Mouse (Mus musculus): Measurements from ENCODE around the gene 1700028P14Rik.
"Not testable (repeated sequence)": the region's sequence is repeated elsewhere in the genome, so short reads cannot be mapped to it uniquely, and the experiment has no call there.

Gene 1700028P14Rik

GRCm38 (mm10) chr19:23652644-23653043 lies at the start of gene 1700028P14Rik:
1700028P14Rik (minus strand) TSS chr19:23652812.
- DNase-seq (ENCODE audit: low spot score): peak; percentile 59

- DNase-seq (ENCODE audit: low spot score): no peak
Measured at GRCm38 (mm10) chr19:23699131-23699530, 46.5 kb upstream of the 1700028P14Rik start.

- DNase-seq (ENCODE audit: low spot score): peak; percentile 7
Measured at GRCm38 (mm10) chr19:23698366-23698765, 45.8 kb upstream of the 1700028P14Rik start.

GRCm38 (mm10) chr19:23697861-23698260 lies 45.2 kb upstream of the 1700028P14Rik start:
- peak; percentile 21 for DNase-seq (ENCODE audit: low spot score)

- peak; percentile 38 for DNase-seq (ENCODE audit: low spot score)
Measured at GRCm38 (mm10) chr19:23694344-23694743, 41.7 kb upstream of the 1700028P14Rik start.

- peak; percentile 6 for DNase-seq (ENCODE audit: low spot score)
Measured at GRCm38 (mm10) chr19:23688421-23688946, 35.9 kb upstream of the 1700028P14Rik start.

- DNase-seq (ENCODE audit: low spot score): peak; percentile 89
Measured at GRCm38 (mm10) chr19:23687296-23688021, 34.8 kb upstream of the 1700028P14Rik start, which contains the start of gene Ptar1. Ptar1 (plus strand) TSS chr19:23687429.

- DNase-seq (ENCODE audit: low spot score): no peak
Measured at GRCm38 (mm10) chr19:23686962-23687295, 34.3 kb upstream of the 1700028P14Rik start.

GRCm38 (mm10) chr19:23675656-23676055 lies 23.0 kb upstream of the 1700028P14Rik start:
- DNase-seq (ENCODE audit: low spot score): not testable (repeated sequence)

GRCm38 (mm10) chr19:23673021-23673420 lies 20.4 kb upstream of the 1700028P14Rik start:
- DNase-seq (ENCODE audit: low spot score): no peak

GRCm38 (mm10) chr19:23668142-23668655 lies 15.6 kb upstream of the 1700028P14Rik start:
- DNase-seq (ENCODE audit: low spot score): no peak

- no peak for DNase-seq (ENCODE audit: low spot score)
Measured at GRCm38 (mm10) chr19:23664083-23664482, 11.5 kb upstream of the 1700028P14Rik start.

- DNase-seq (ENCODE audit: low spot score): no peak
Measured at GRCm38 (mm10) chr19:23658350-23658749, 5.7 kb upstream of the 1700028P14Rik start.

GRCm38 (mm10) chr19:23657261-23657932 lies 4.8 kb upstream of the 1700028P14Rik start:
- DNase-seq (ENCODE audit: low spot score): peak; percentile 16

GRCm38 (mm10) chr19:23653154-23653553 lies 542 bp upstream of the 1700028P14Rik start:
- no peak for DNase-seq (ENCODE audit: low spot score)

GRCm38 (mm10) chr19:23647308-23647707 lies 5.3 kb downstream of the 1700028P14Rik start:
- DNase-seq (ENCODE audit: low spot score): no peak

GRCm38 (mm10) chr19:23645347-23645746 lies 7.3 kb downstream of the 1700028P14Rik start:
- DNase-seq (ENCODE audit: low spot score): no peak

GRCm38 (mm10) chr19:23643819-23644218 lies 8.8 kb downstream of the 1700028P14Rik start:
- no peak for DNase-seq (ENCODE audit: low spot score)

- no peak for DNase-seq (ENCODE audit: low spot score)
Measured at GRCm38 (mm10) chr19:23636786-23637185, 15.8 kb downstream of the 1700028P14Rik start.

- no peak for DNase-seq (ENCODE audit: low spot score)
Measured at GRCm38 (mm10) chr19:23631611-23632492, 20.8 kb downstream of the 1700028P14Rik start.

- DNase-seq (ENCODE audit: low spot score): peak; percentile 15
Measured at GRCm38 (mm10) chr19:23614268-23614667, 38.3 kb downstream of the 1700028P14Rik start.

- DNase-seq (ENCODE audit: low spot score): no peak
Measured at GRCm38 (mm10) chr19:23609724-23610123, 42.9 kb downstream of the 1700028P14Rik start.
